ENCODE assay signal across 21 mouse cellular contexts in the genomic region with DNA sequence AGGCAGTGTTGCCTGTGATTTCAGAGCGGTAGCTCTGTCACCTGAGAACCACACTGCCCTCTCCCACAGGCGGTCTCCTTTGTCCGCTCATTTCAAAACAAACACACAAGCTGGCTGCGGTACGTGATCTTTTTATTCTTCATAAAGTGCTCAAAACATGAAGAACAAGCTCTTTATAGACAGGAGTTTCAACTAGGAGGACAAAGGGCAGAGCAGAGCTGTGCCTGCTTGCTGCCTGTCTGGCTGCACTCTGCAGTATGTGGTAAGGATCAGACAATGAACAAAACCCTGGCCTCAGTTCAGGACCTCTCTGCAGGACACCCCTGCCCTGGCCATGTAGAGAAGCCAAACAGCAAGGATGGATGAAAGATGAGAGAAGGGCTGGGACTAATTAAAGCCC. TPM values are rescaled to one million over a fixed set of nuclear protein-coding genes. Genes with fewer than 3 reads are reported as not detected.
DNase-seq lines count a peak whose midpoint lies in the region; ATAC-seq lines count a peak whose summit lies in the region.
"Had no signal": no experiment of that assay in that cellular context is flagged by ENCODE, and none has a peak within 500 bp of the region (broad histone marks: within the 10 kb centered on the region; RNA-seq: fewer than 3 reads in every experiment).

No protein-coding gene starts in this region.

- no peak for ATAC-seq in kidney, embryonic 15.5 days (replicated peaks; ENCODE audit: low FRiP score)
- ATAC-seq in kidney, embryonic 14.5 days (ENCODE audit: low FRiP score, low TSS enrichment) = no peak
- ATAC-seq: forebrain, postnatal 0 days; hindbrain, postnatal 0 days; midbrain, embryonic 16.5 days had no signal

- H3K9me3 ChIP-seq in kidney, embryonic 15.5 days (replicated peaks) = no peaks in the 10 kb centered on the region
- H3K9me3 ChIP-seq in kidney, embryonic 14.5 days (ENCODE audit: control insufficient read depth, low read length) = no peaks in the 10 kb centered on the region
- H3K9me3 ChIP-seq in limb, embryonic 10.5 days (replicated peaks) = no peaks in the 10 kb centered on the region
- H3K9me3 ChIP-seq: embryonic facial prominence, embryonic 13.5 days; heart, embryonic 15.5 days; limb, embryonic 12.5 days; liver, embryonic 13.5 days; lung, embryonic 15.5 days; stomach, embryonic 15.5 days had no signal

- peak; percentile 24 for DNase-seq in embryo, embryonic 10 days (ENCODE audit: low spot score)
- DNase-seq in embryo, embryonic 10.5 days (ENCODE audit: low spot score) = no peak
- peak; percentile 74 for DNase-seq in adipocyte (ENCODE audit: low spot score)
- no peak for DNase-seq in limb, embryonic 10.5 days (ENCODE audit: low spot score)
- no peak for DNase-seq in thymus, postnatal 4 days
- DNase-seq: adrenal gland, adult 8-10 months; forebrain, postnatal 0 days; gastrocnemius, postnatal 36 days; heart, postnatal 4 days; kidney, postnatal 10 days; liver, embryonic 13.5 days; lung, postnatal 4 days had no signal

- 49% methylated on average over 5 of the region's 5 CpGs for WGBS in kidney, embryonic 15.5 days
- WGBS in kidney, embryonic 14.5 days = 32% methylated on average over 5 of the region's 5 CpGs
- 79% methylated on average over 5 of the region's 5 CpGs for WGBS in limb, embryonic 10.5 days

- 0 out of 2 replicates have a peak overlapping the region, but pooled peaks have one; percentile 0 for H3K27ac ChIP-seq in kidney, embryonic 15.5 days
- no peak overlapping the region for H3K27ac ChIP-seq in kidney, embryonic 14.5 days (ENCODE audit: low read depth, low read length)
- H3K27ac ChIP-seq in limb, embryonic 10.5 days = 0 out of 2 replicates have a peak overlapping the region, but pooled peaks have one; percentile 15
- H3K27ac ChIP-seq: embryonic facial prominence, embryonic 13.5 days; limb, embryonic 12.5 days; liver, embryonic 13.5 days; lung, embryonic 15.5 days; stomach, embryonic 15.5 days had no signal

- 0 out of 2 replicates have a peak, but pooled peaks cover 11% of the 10 kb centered on the region for H3K36me3 ChIP-seq in kidney, embryonic 15.5 days
- no peaks in the 10 kb centered on the region for H3K36me3 ChIP-seq in kidney, embryonic 14.5 days (ENCODE audit: control insufficient read depth, insufficient read depth, low read length)
- no peaks in the 10 kb centered on the region for H3K36me3 ChIP-seq in limb, embryonic 10.5 days
- H3K36me3 ChIP-seq: liver, embryonic 13.5 days; lung, embryonic 15.5 days; stomach, embryonic 15.5 days had no signal

- H3K27me3 ChIP-seq in kidney, embryonic 15.5 days = peaks cover 13% of the 10 kb centered on the region; the same call in 1 of the 2 replicates
- no peaks in the 10 kb centered on the region for H3K27me3 ChIP-seq in kidney, embryonic 14.5 days (ENCODE audit: control insufficient read depth, insufficient read depth, low read length)
- H3K27me3 ChIP-seq in limb, embryonic 10.5 days (ENCODE audit: low read depth, poor library complexity, severe bottlenecking) = peaks cover 67% of the 10 kb centered on the region
- H3K27me3 ChIP-seq: heart, embryonic 15.5 days; lung, embryonic 15.5 days; stomach, embryonic 15.5 days had no signal

- peaks cover 22% of the 10 kb centered on the region for H3K4me1 ChIP-seq in kidney, embryonic 15.5 days
- H3K4me1 ChIP-seq in kidney, embryonic 14.5 days (ENCODE audit: control insufficient read depth, insufficient read depth, low read length) = peaks cover 7% of the 10 kb centered on the region; the same call in 1 of the 2 replicates
- peaks cover 18% of the 10 kb centered on the region for H3K4me1 ChIP-seq in limb, embryonic 10.5 days

- no peak overlapping the region for H3K4me2 ChIP-seq in kidney, embryonic 15.5 days
- H3K4me2 ChIP-seq in kidney, embryonic 14.5 days (replicated peaks; ENCODE audit: low read depth, low read length) = no peak overlapping the region
- H3K4me2 ChIP-seq: embryonic facial prominence, embryonic 13.5 days; heart, embryonic 15.5 days; lung, embryonic 15.5 days; stomach, embryonic 15.5 days had no signal

- H3K4me3 ChIP-seq in kidney, embryonic 15.5 days (replicated peaks) = no peak overlapping the region
- no peak overlapping the region for H3K4me3 ChIP-seq in kidney, embryonic 14.5 days (ENCODE audit: low read length)
- H3K4me3 ChIP-seq in limb, embryonic 10.5 days = no peak overlapping the region
- H3K4me3 ChIP-seq: embryonic facial prominence, embryonic 13.5 days; heart, embryonic 15.5 days; liver, embryonic 13.5 days; lung, embryonic 15.5 days; stomach, embryonic 15.5 days had no signal

- no peak overlapping the region for H3K9ac ChIP-seq in kidney, embryonic 15.5 days
- no peak overlapping the region for H3K9ac ChIP-seq in kidney, embryonic 14.5 days (ENCODE audit: low read depth, low read length)
- H3K9ac ChIP-seq: embryonic facial prominence, embryonic 13.5 days; forebrain, postnatal 0 days; heart, embryonic 15.5 days; limb, embryonic 12.5 days; liver, embryonic 13.5 days; lung, embryonic 15.5 days; stomach, embryonic 15.5 days had no signal

RNA-seq across cellular contexts. Expression of a gene that starts 1.6 kb away (rescaled TPM):
- polyA plus RNA-seq in kidney, embryonic 15.5 days (2015; fragmentation: Nextera tagmentation; extraction: Ambion mirVana) = 12.4 and 12.9 TPM in 2 replicates
- 9.3 and 11.9 TPM in 2 replicates for polyA plus RNA-seq in kidney, embryonic 14.5 days (2014; fragmentation: Nextera tagmentation; extraction: Ambion mirVana)
- polyA plus RNA-seq in limb, embryonic 10.5 days (2016; fragmentation: Nextera tagmentation; extraction: Ambion mirVana) = 6.4 and 6.5 TPM in 2 replicates

RNA-seq across cellular contexts. Expression of a gene that starts 39.6 kb away (rescaled TPM):
- polyA plus RNA-seq in kidney, embryonic 15.5 days (2015; fragmentation: Nextera tagmentation; extraction: Ambion mirVana) = 12.1 and 13.8 TPM in 2 replicates
- 7.7 and 9.0 TPM in 2 replicates for polyA plus RNA-seq in kidney, embryonic 14.5 days (2014; fragmentation: Nextera tagmentation; extraction: Ambion mirVana)
- polyA plus RNA-seq in limb, embryonic 10.5 days (2016; fragmentation: Nextera tagmentation; extraction: Ambion mirVana) = 3.2 and 4.3 TPM in 2 replicates

Comparison
In these comparisons a context has a peak if more than half of its experiments do, and no peak if none do; other contexts are left out.
1. DNase-seq: peak in embryo, embryonic 10 days (single experiment) and adipocyte (single experiment); none in embryo, embryonic 10.5 days (single experiment), limb, embryonic 10.5 days (single experiment) and thymus, postnatal 4 days (single experiment).